Comparison of ENCODE assay signal across 8 mouse cellular contexts in genomic region chr14:55540787-55541321, GRCm38 (mm10). TPM values are rescaled to one million over a fixed set of nuclear protein-coding genes. Genes with fewer than 3 reads are reported as not detected.
DNase-seq lines count a peak whose midpoint lies in the region; ATAC-seq and TF ChIP-seq lines count a peak whose summit lies in the region.

No protein-coding gene starts in this region.

- TF ChIP-seq POLR2A in spleen, adult 2 months (IDR thresholded peaks at IDR 0.05; ENCODE audit: low read depth, low read length), result no peak

- WGBS in intestine, embryonic 15.5 days, result 0% methylated on average over 10 of the region's 10 CpGs
- 10% methylated on average over 9 of the region's 10 CpGs for WGBS in limb, embryonic 11.5 days
- WGBS in midbrain, embryonic 14.5 days, result 4% methylated on average over 10 of the region's 10 CpGs
- 7% methylated on average over 10 of the region's 10 CpGs for WGBS in spleen, adult 2 months

- ATAC-seq in intestine, embryonic 15.5 days, result peak; percentile 72
- 0 out of 2 replicates have a peak, but pooled peaks have one; percentile 31 for ATAC-seq in limb, embryonic 11.5 days (ENCODE audit: insufficient number of reproducible peaks, low FRiP score, low TSS enrichment, low read depth)
- peak; percentile 51 for ATAC-seq in midbrain, embryonic 14.5 days (ENCODE audit: low FRiP score, low TSS enrichment)

- H3K9me3 ChIP-seq in intestine, embryonic 15.5 days, result no peaks in the 10 kb centered on the region
- H3K9me3 ChIP-seq in limb, embryonic 11.5 days (ENCODE audit: control insufficient read depth, low read length), result no peaks in the 10 kb centered on the region
- H3K9me3 ChIP-seq in midbrain, embryonic 14.5 days (ENCODE audit: control insufficient read depth, low read length), result no peaks in the 10 kb centered on the region

- peaks cover 20% of the 10 kb centered on the region; the same call in 1 of the 2 replicates for H3K36me3 ChIP-seq in intestine, embryonic 15.5 days
- H3K36me3 ChIP-seq in limb, embryonic 11.5 days (ENCODE audit: control insufficient read depth, insufficient read depth, low read length), result peaks cover 2% of the 10 kb centered on the region; the same call in 1 of the 2 replicates
- peaks cover 16% of the 10 kb centered on the region for H3K36me3 ChIP-seq in midbrain, embryonic 14.5 days (ENCODE audit: control insufficient read depth, insufficient read depth, low read length)
- peaks cover 16% of the 10 kb centered on the region for H3K36me3 ChIP-seq in spleen, adult 2 months (ENCODE audit: control insufficient read depth, insufficient read depth, low read length)

- H3K9ac ChIP-seq in intestine, embryonic 15.5 days, result peak overlapping the region; percentile 60
- H3K9ac ChIP-seq in limb, embryonic 11.5 days (ENCODE audit: low read length), result peak overlapping the region; percentile 56
- peak overlapping the region; percentile 69 for H3K9ac ChIP-seq in midbrain, embryonic 14.5 days (replicated peaks; ENCODE audit: low read length)

- H3K4me3 ChIP-seq in intestine, embryonic 15.5 days (replicated peaks), result peak overlapping the region; percentile 52
- peak overlapping the region; percentile 63 for H3K4me3 ChIP-seq in limb, embryonic 11.5 days (ENCODE audit: low read depth, low read length)
- peak overlapping the region; percentile 50 for H3K4me3 ChIP-seq in midbrain, embryonic 14.5 days (replicated peaks; ENCODE audit: low read depth, low read length)
- peak overlapping the region; percentile 97 for H3K4me3 ChIP-seq in spleen, adult 2 months (ENCODE audit: extremely low read depth, insufficient read depth, insufficient read length)

- TF ChIP-seq CTCF in spleen, adult 2 months (IDR thresholded peaks at IDR 0.05; ENCODE audit: extremely low read depth, insufficient read depth, insufficient read length, insufficient replicate concordance), result no peak

- H3K27me3 ChIP-seq in intestine, embryonic 15.5 days (replicated peaks), result no peaks in the 10 kb centered on the region
- H3K27me3 ChIP-seq in limb, embryonic 11.5 days (ENCODE audit: control insufficient read depth, insufficient read depth, low read length), result no peaks in the 10 kb centered on the region
- H3K27me3 ChIP-seq in midbrain, embryonic 14.5 days (ENCODE audit: control insufficient read depth, insufficient read depth, low read length), result no peaks in the 10 kb centered on the region
- H3K27me3 ChIP-seq in spleen, adult 2 months (ENCODE audit: control insufficient read depth, insufficient read depth, low read length), result no peaks in the 10 kb centered on the region

- DNase-seq in embryo, embryonic 11 days, result peak; percentile 67
- DNase-seq in embryo, embryonic 10.5 days (ENCODE audit: low spot score), result no peak
- DNase-seq in cerebellum, postnatal 4 days (ENCODE audit: low spot score in 2 of 2), result peak; percentile 64 to 90
- peak; percentile 76 for DNase-seq in gastrocnemius, postnatal 25 days
- peak; percentile 58 for DNase-seq in limb, embryonic 11.5 days (ENCODE audit: low spot score)
- DNase-seq in midbrain, embryonic 14.5 days, result peak; percentile 84
- DNase-seq in spleen, adult 2 months (ENCODE audit: low read depth in 1 of 2, low spot score in 2 of 2), result peak; percentile 54 to 88

- peaks cover 15% of the 10 kb centered on the region for H3K4me1 ChIP-seq in intestine, embryonic 15.5 days (replicated peaks)
- H3K4me1 ChIP-seq in limb, embryonic 11.5 days (ENCODE audit: control insufficient read depth, insufficient read depth, low read length), result peaks cover 8% of the 10 kb centered on the region
- peaks cover 18% of the 10 kb centered on the region for H3K4me1 ChIP-seq in midbrain, embryonic 14.5 days (ENCODE audit: control insufficient read depth, insufficient read depth, low read length)
- H3K4me1 ChIP-seq in spleen, adult 2 months (ENCODE audit: control insufficient read depth, insufficient read depth, insufficient read length), result peaks cover 9% of the 10 kb centered on the region; the same call in 1 of the 2 replicates

- H3K27ac ChIP-seq in intestine, embryonic 15.5 days, result peak overlapping the region; percentile 90
- H3K27ac ChIP-seq in limb, embryonic 11.5 days (replicated peaks; ENCODE audit: low read depth, low read length), result no peak overlapping the region
- H3K27ac ChIP-seq in midbrain, embryonic 14.5 days (replicated peaks; ENCODE audit: low read depth, low read length), result peak overlapping the region; percentile 91
- H3K27ac ChIP-seq in spleen, adult 2 months (ENCODE audit: insufficient read depth, low read length), result peak overlapping the region; percentile 90

- H3K4me2 ChIP-seq in intestine, embryonic 15.5 days (replicated peaks), result peak overlapping the region; percentile 71
- H3K4me2 ChIP-seq in limb, embryonic 11.5 days (ENCODE audit: low read depth, severe bottlenecking), result peak overlapping the region; percentile 88
- H3K4me2 ChIP-seq in midbrain, embryonic 14.5 days (ENCODE audit: low read length), result peak overlapping the region; percentile 90

RNA-seq across cellular contexts. Expression of gene Pck2, which starts 0.8 kb away (rescaled TPM):
- 1 to 10 TPM; 4.7 to 6.9 TPM for total RNA-seq in gastrocnemius, postnatal 25 days (2021)
- polyA plus RNA-seq in intestine, embryonic 15.5 days (2015; fragmentation: Nextera tagmentation; extraction: Ambion mirVana), result 48.8 and 50.8 TPM in 2 replicates
- polyA plus RNA-seq in limb, embryonic 11.5 days (2014; fragmentation: Nextera tagmentation; extraction: Ambion mirVana), result 20.4 and 21.6 TPM in 2 replicates
- polyA plus RNA-seq in midbrain, embryonic 14.5 days (2014; fragmentation: Nextera tagmentation; extraction: Ambion mirVana), result 15.8 and 16.2 TPM in 2 replicates
- polyA plus RNA-seq in spleen, adult 2 months (2012; rRNA removed), result 47.9 and 53.3 TPM in 2 replicates

RNA-seq across cellular contexts. Expression of gene Nrl, which starts 16.1 kb away (rescaled TPM):
- not detected for total RNA-seq in gastrocnemius, postnatal 25 days (2021)
- not detected in 2 replicates for polyA plus RNA-seq in intestine, embryonic 15.5 days (2015; fragmentation: Nextera tagmentation; extraction: Ambion mirVana)
- polyA plus RNA-seq in limb, embryonic 11.5 days (2014; fragmentation: Nextera tagmentation; extraction: Ambion mirVana), result not detected in 2 replicates
- 0.24 TPM in 1 of 2 replicates, not detected in the other for polyA plus RNA-seq in midbrain, embryonic 14.5 days (2014; fragmentation: Nextera tagmentation; extraction: Ambion mirVana)
- 0.02 and 0.40 TPM in 2 replicates for polyA plus RNA-seq in spleen, adult 2 months (2012; rRNA removed)

RNA-seq across cellular contexts. Expression of gene Dcaf11, which starts 19.0 kb away (rescaled TPM):
- 100 to 1,000 TPM in 1 of 2 experiments, 10 to 100 TPM in 1; 97.3 to 105 TPM for total RNA-seq in gastrocnemius, postnatal 25 days (2021)
- 72.8 and 86.2 TPM in 2 replicates for polyA plus RNA-seq in intestine, embryonic 15.5 days (2015; fragmentation: Nextera tagmentation; extraction: Ambion mirVana)
- polyA plus RNA-seq in limb, embryonic 11.5 days (2014; fragmentation: Nextera tagmentation; extraction: Ambion mirVana), result 67.7 and 68.0 TPM in 2 replicates
- polyA plus RNA-seq in midbrain, embryonic 14.5 days (2014; fragmentation: Nextera tagmentation; extraction: Ambion mirVana), result 133 and 134 TPM in 2 replicates
- 73.4 and 77.6 TPM in 2 replicates for polyA plus RNA-seq in spleen, adult 2 months (2012; rRNA removed)

RNA-seq across cellular contexts. Expression of gene A730061H03Rik, which starts 19.4 kb away (rescaled TPM):
- total RNA-seq in gastrocnemius, postnatal 25 days (2021), result not detected
- 2.2 and 2.4 TPM in 2 replicates for polyA plus RNA-seq in intestine, embryonic 15.5 days (2015; fragmentation: Nextera tagmentation; extraction: Ambion mirVana)
- 0.48 and 0.79 TPM in 2 replicates for polyA plus RNA-seq in limb, embryonic 11.5 days (2014; fragmentation: Nextera tagmentation; extraction: Ambion mirVana)
- 1.7 and 2.1 TPM in 2 replicates for polyA plus RNA-seq in midbrain, embryonic 14.5 days (2014; fragmentation: Nextera tagmentation; extraction: Ambion mirVana)
- 5.6 and 6.3 TPM in 2 replicates for polyA plus RNA-seq in spleen, adult 2 months (2012; rRNA removed)

RNA-seq across cellular contexts. Expression of gene Cpne6, which starts 30.6 kb away (rescaled TPM):
- total RNA-seq in gastrocnemius, postnatal 25 days (2021), result not detected
- polyA plus RNA-seq in intestine, embryonic 15.5 days (2015; fragmentation: Nextera tagmentation; extraction: Ambion mirVana), result 0.25 and 0.40 TPM in 2 replicates
- not detected in 2 replicates for polyA plus RNA-seq in limb, embryonic 11.5 days (2014; fragmentation: Nextera tagmentation; extraction: Ambion mirVana)
- 0.74 and 1.4 TPM in 2 replicates for polyA plus RNA-seq in midbrain, embryonic 14.5 days (2014; fragmentation: Nextera tagmentation; extraction: Ambion mirVana)
- polyA plus RNA-seq in spleen, adult 2 months (2012; rRNA removed), result 0.02 TPM in 1 of 2 replicates, not detected in the other
